Mouse (Mus musculus) induced T-regulatory cell, adult 2 months (primary cell): ENCODE results near the gene Mcoln1.

Experiments
- DNase-seq: peaks from one replicate; pipeline ENCODE4 v3.0.0-alpha.2; 2012; ENCODE audit warnings: low read depth

Gene Mcoln1

DNA sequence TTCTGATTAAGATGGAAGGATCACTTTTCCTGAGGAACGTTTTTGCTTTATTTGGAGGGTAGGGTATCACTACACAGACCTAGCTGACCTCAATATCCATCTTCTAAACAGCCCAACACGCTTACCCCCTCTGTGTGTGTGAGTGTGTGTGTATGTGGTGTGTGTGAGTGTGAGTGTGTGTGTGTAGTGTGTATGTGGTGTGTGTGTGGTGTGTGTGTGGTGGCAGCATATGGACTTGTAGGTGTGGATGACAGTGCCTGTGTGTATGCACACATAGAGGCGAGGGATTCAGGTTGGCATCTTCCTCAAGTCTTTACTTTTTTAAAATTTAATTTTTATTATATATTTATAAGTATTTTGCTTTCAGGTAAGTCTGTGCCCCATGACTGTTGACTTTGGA is 1.7 kb upstream of the Mcoln1 start:
- no peak for DNase-seq

DNA sequence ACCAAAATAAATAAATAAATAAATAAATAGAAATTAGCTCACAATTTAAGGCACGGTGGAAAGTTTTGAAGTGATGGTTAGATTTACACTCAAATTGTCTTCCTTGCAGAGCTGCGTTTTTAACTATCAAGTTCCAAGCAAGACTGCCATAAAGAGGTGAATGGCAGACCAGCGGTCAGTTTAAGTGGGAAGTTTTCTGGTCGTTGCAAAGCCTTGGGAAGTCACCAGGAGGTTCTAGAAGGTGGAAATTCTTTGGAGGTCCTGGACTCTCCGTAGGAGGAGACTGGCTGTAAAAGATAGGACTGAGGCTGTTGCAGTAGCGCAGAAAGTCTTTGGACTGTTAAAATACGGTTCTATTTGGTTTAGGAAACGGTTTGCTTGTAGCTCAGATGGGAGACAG is 506 bp upstream of the Mcoln1 start:
- DNase-seq: no peak

DNA sequence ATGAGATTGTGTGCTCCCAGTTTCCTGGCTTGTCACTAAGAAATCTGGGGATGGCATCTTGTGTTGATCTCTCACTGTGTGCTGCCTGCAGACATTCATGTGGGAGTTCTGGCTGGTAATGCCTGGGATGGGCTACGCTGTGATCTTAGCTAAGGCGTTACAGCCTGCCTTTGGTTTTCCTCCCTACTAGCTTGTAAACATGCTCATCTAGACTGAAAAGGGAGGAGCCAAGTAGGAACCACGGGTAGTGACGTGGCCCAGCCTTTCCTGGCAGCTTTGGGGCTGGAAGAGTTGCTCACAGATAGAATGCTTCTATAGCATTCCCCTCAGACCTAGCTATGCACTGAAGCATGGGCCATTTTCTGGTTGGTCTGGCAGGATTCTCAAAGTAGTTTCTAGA is 2.0 kb downstream of the Mcoln1 start:
- DNase-seq: no peak

DNA sequence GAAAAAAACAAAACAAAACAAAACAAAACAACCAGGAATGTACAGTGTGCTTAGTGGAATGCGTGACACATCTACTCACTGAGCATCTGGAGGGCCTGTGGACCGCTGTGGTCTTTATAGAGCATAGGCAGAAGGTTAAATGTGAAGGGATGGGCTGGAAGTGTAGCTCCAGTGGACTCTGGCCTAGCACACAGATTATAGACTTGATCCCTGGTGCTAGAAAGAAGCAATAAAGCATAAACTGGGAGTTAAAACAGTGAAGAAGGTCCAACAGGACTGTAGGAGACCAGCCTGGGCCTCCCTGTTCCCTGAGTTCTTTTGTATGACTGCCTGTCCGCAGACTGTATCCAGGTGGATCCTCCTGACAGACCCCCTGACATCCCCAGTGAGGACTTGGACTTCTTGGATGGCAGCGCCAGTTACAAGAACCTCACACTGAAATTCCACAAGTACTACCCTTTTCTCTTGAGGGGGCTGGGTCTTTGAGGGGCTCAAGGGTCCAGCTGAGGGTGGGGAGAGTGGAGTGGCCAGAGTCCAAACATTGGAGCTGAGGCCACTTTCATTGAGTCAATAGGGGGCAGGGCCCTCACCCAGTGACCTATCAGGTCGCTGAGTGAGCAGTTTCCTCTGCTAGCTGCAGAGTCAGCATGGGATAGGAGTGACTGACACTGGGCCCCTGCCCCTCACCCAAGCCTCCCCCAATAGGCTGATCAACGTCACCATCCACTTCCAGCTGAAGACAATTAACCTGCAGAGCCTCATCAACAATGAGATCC is 7.9 kb downstream of the Mcoln1 start:
- DNase-seq: no peak

DNA sequence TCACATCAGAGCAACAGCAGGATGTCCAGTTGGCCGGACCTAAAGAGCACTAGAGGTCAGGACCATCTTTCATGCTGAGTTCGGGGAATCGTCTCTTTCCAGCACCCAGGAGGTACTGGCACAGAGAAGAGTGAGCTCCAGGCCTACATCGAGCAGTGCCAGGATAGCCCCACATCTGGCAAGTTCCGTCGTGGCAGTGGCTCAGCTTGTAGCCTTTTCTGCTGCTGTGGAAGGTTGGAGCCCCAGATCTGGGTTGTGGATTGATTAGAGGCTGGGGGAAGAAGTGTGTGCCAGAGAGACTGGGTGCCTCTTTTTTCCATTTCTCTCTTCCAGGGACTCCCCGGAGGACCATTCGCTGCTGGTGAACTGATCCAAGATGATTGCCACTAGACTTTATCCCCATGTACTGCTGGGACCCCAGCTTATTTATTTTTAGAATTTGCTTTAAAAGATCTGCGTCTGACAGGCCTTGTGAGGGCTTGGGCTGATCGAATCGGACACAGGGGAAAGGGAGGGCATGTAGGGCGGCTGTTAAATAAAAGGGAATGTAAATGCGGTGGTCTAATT is 14.5 kb downstream of the Mcoln1 start:
- DNase-seq: peak; percentile 14

DNA sequence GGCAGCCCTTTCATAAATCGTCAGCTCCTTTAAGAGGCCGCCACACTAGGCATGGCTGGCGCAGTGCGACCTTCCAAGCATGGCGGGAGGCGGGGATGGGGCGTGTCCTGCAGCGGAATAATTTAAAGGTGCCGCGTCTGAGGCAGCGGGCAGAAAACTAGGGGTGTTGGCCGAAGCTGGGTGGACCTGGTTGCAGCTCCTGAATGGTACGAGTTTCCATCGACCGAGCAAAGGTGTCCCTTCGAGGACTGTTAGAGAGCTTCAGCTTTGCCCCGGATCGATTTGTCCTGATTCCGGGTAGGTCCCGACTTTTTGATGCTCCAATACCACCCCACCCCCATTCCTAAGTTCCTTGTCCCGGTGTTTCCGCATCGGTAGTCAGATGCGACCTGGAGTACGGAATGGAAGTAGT is 15.0 kb downstream of the Mcoln1 start, which contains the start of gene Pnpla6:
Gene Pnpla6 (plus strand): TSS at position 125 of the 412 bp plus-strand sequence.
- DNase-seq: peak; percentile 87

DNA sequence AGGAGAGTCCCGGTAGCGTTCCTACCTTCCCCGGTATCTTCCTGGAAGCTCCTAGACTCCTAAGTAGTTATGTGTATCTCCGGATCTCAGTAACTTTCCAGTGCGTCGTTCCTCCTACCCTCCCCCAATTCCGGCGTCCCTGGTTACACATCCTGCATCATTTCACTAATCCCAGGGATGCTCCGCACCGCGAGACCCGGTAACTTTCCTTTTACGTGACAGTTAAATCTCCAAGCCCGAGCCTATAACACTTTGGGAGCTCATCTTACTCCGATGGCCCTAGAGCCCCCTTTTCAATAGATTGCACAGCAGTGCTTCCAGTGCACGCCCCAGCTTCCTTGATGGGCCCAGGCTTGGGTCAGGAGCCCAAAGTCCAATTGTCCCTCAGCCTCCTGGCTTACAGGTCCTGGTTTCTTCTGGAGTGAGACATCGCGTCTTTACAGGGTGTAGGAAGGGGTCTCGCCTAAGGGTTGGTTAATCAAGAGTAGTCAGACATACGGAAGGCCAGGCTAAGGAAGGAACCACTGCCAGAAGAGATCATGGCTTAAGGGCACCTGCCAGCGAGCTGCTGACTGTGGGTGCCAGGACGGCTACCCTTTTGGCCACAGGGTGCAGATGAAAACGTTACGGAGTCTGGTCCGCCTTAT is 15.6 kb downstream of the Mcoln1 start:
- DNase-seq: peak; percentile 71

DNA sequence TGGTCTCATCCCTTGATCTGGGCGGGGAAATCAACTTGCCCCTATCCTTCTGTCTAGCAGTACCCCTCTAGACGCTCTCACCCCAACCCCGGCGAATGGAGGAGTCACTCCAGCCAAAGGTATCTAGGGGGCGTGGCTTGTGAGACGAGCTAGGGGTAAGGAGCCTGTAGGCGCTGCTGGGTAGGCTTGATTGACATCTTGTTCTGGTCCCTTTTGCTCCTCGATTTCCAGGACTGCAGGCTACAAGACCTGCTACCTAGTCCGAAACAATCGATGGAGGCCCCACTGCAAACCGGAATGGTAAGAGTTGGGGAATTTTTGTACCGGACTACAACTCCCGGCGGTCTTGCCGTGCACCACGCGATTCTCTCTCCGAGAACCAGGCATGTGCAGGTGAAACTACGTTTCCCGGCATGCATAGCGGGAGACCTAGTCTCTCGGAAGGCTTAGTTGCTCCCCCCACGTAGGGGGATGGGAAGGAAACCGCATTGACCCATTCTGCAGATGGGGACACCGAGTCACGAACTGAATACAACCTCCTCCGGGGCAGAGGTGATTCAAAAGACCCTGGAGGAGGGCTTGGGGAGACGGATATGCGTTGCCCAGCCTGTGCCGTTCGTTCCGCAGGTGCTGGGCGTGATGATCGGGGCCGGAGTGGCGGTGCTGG is 16.3 kb downstream of the Mcoln1 start:
- DNase-seq: peak; percentile 96

DNA sequence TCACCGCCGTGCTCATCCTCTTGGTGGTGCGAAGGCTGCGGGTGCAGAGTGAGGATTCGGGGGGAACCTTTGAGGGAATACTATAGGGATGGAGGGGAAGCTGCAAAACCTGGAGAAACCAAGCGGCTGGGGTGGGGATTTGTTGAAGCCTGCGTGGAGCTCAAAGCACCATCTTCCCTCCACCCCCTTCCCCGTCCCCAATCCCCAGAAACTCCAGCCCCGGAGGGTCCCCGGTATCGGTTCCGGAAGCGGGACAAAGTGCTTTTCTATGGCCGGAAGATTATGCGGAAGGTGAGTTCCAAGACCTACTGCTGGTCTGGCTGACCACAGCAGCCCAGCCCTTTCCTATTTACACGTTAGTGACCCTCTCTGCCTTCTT is 16.8 kb downstream of the Mcoln1 start:
- no peak for DNase-seq

DNA sequence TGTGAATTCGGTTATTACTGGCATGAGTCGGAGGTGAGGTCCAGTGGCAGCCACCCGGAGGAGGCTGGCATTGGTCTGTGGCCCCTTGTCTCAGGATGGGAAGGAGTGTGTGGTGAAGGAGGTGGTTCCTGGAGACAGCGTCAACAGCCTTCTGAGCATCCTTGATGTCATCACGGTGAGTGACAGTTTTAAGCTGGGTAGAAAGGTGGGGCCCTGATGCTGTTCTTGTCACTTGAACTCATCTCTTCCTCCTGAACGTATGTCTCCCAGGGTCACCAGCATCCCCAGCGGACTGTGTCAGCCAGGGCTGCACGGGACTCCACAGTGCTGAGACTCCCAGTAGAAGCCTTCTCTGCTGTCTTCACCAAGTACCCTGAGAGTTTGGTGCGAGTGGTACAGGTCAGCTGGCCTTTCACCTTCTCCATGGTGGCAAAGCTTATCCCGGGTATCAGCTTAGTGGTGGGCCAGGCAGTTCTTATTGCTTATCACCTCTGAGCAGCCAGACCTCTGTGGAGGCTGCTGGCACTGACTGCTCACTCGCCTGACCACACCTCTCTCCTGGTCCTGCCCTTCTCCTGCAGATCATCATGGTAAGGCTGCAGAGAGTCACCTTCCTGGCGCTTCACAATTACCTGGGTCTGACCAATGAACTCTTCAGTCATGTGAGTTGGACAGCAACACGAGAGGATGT is 21.9 kb downstream of the Mcoln1 start:
- DNase-seq: no peak

DNA sequence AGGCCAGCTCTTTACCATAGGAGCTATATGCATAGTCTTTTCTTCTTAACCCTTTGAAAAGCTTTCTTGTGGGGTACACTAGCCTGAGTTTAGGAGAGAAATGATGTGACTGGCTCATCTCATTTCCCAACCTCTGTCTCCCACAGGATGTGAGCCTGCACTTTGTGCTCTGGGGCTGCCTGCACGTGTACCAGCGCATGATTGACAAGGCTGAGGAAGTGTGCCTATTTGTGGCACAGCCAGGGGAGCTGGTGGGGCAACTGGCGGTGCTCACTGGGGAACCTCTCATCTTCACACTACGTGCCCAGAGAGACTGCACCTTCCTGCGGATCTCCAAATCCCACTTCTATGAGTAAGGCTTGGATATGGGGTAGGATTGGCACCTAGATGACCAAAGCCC is 30.6 kb downstream of the Mcoln1 start:
- no peak for DNase-seq

DNA sequence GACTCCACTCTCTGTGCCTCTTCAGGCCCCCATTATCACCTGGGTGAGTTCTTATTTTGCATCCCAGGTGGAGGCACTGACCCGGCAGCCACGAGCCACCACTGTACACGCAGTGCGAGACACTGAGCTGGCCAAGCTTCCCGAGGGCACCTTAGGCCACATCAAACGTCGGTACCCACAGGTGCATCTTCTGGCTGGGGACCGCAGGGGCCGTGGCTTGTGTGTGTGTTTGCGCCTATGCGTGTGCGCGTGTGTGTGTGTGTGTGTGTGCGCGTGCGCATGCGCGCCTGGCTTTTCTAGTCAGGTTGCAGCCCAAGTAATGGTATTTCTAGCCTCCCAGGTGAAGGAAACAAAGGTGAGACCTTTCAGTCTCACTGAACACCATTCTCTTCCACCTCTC is 31.7 kb downstream of the Mcoln1 start:
- DNase-seq: no peak

DNA sequence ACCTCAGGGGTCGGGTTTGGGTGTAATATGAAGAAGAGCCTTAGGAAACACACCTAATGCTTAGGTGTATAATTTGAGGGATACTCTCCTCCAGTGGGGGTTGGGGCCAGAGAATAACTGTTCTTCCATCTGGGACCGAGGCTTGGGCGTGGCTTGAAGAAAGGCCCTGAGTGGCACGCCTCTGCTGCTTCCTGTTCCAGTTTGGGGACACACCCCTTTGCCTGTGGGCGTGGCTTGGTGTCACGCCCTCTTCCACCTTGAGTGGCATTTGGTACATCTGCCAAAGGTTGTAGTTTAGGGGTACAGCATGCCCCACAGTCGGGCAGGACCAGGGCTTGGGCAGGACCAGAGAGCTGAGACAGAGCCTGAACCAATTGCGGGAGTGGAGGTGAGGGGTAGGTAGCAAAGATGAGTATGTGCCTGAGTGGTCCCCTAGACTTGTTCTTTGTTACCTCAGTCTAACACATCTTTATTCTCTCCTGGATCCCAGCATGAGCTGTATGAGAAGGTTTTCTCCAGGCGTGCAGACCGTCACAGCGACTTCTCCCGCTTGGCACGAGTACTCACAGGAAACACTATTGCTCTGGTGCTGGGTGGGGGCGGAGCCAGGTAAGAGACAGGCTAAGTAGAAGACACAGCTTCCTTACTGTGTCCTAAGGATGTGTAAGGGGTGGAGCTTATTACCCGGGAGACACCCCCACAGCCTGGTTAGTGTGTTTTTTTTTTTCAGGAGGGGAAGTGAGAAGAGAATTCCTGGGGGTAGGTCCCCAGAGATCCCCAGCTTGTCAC is 36.0 kb downstream of the Mcoln1 start:
- peak; percentile 55 for DNase-seq

DNA sequence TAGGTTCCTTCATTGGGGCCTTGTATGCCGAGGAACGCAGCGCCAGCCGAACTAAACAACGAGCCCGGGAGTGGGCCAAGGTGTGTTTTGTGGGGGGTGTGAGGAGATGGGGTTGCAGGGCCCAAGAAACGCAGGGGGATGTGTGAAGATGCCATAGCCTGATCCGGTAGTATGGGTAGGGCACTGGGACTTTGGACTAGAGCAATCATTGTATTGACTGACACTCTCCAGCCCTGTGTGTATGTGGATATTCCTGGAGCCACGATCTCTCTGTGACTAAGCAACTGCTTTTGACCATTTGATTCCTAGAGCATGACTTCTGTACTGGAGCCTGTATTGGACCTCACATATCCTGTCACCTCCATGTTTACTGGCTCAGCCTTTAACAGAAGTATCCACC is 36.7 kb downstream of the Mcoln1 start:
- DNase-seq: no peak

DNA sequence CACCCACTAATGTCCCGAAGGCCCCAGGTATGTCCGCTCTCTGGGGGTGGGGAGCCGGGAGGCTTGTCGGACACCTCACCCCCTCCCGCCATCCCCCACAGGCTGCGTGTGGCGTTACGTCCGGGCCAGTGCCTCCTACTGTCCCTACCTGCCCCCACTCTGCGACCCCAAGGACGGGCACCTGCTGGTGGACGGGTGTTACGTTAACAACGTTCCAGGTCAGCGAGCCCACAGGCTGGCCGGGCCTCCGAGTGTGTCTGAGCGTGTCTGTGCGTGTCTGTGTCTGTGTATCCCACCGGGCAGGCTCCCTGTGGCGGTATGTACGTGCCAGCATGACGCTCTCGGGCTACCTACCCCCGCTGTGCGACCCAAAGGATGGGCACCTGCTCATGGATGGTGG is 37.4 kb downstream of the Mcoln1 start:
- no peak for DNase-seq

DNA sequence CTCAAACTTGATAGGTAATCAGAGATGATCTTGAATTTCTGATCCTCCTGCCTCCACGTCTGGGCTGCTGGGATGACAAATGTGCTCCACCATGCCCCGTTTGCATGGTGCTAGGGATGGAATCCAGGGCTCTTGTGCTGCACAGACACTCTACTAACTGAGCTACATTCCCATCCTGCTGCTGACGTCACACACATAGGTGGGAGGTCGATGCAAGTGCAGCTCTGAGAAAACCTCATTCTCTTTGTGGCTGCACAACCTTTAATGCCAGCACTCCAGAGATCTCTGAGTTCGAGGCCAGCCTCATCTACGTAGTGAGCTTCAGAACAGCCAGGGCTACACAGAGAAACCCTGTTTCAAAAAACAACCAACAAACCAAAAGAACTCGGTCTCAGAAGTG is 38.9 kb downstream of the Mcoln1 start:
- no peak for DNase-seq

DNA sequence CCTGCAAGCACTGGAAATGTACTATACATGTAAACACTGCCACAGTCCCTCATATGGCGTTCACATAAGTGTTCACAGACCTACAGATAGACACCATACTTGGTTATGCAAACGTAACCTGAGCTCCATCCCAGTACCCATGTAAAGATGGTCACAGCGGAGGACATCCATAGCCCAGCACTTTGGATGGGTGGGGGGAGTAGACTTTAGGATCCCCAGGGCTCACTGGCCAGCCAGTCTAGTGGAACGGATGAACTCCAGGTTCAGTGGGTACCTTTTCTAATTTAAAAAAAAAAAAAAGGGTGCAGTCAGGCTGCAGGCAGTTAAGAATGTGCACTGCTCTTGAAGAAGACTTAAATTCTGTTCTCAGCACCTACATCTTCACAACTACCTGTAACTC is 39.8 kb downstream of the Mcoln1 start:
- DNase-seq: no peak

DNA sequence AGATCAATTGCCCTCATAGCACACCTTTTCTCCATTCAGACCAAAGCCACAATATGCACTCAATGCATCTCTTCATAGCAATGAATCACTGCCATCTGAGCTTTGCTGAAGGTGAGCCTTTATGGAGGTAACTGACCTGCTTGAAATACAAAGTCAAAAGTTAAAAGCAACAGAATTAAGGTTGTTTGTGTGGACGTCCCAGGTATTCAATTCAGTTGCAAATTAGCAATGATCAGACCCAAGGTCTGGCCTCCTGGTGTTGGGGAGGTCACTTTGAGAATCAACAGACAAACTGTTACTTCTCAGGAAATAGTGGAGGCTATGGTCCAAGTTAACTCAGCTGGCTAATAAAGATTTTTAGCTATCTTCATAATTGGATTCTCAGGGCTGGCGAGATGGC is 46.3 kb downstream of the Mcoln1 start:
- no peak for DNase-seq

DNA sequence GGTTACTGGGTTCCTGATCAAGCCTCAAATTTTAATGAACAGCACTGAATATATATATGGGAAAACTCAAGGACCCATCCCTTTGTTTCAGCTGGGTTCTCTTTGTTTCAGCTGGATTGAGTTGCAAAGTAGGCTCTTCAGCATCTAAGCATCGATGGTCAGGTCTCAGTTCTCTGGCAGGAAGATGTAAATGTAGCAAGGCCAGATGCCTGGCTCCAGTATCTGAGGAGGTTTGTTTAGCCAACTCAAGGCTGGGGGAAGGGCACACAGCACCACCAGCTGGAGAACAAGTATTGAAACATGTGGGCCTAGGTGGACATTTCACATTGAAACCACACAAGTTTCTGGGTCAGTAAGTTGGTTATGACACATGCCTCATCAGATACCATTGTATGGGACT is 52.0 kb downstream of the Mcoln1 start:
- DNase-seq: no peak

DNA sequence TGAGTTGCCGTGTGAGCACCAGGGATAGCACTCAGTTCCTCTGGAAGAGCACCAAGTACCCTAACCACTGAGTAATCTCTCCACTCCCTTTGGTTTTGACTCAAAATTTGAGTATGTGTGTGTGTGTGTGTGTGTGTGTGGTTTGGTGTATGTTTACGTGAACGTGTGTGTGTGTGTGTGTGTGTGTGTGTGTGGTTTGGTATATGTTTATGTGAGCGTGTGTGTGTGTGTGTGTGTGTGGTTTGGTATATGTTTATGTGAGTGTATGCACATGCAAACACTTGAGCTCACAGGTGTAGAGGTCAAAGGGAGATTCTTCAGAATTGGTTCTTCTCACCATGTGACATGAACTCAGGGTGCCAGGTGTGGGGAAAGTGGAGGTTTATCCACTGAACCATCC is 55.9 kb downstream of the Mcoln1 start:
- peak; percentile 14 for DNase-seq
